Mouse (Mus musculus) hindbrain, embryonic 11.5 days (tissue): ENCODE data around the gene Prr13. TPM values are rescaled to one million over a fixed set of nuclear protein-coding genes. Genes with fewer than 3 reads are reported as not detected.

ENCODE experiments used
- ATAC-seq: fragments of 200-750 bp; cut with Nextera tagmentation; 2 replicates; pipeline ENCODE4 v1.8.0; 2017; ENCODE audit warnings: mild to moderate bottlenecking, moderate TSS enrichment, moderate library complexity; ENCODE audit not compliant: low FRiP score
- DNase-seq: peaks from one replicate; pipeline ENCODE4 v3.0.0-alpha.2; 2015; ENCODE audit warnings: low spot score
- H3K27ac ChIP-seq: fragments of 300-500 bp; sonication (generic); 2 replicates; pipeline ENCODE4 v1.5.1; 2014; ENCODE audit warnings: mild to moderate bottlenecking, low read depth, low read length
- H3K27me3 ChIP-seq: fragments of 300-500 bp; sonication (generic); 2 replicates; pipeline ENCODE4 v1.6.1; 2014; ENCODE audit warnings: mild to moderate bottlenecking, low read length, moderate library complexity, mixed read lengths; ENCODE audit not compliant: control insufficient read depth, insufficient read depth
- H3K36me3 ChIP-seq: fragments of 300-500 bp; sonication (generic); 2 replicates; pipeline ENCODE4 v1.6.1; 2014; ENCODE audit warnings: mild to moderate bottlenecking, low read length, moderate library complexity, mixed read lengths; ENCODE audit not compliant: control insufficient read depth, insufficient read depth
- H3K4me1 ChIP-seq: fragments of 300-500 bp; sonication (generic); replicated peaks from 2 replicates; pipeline ENCODE4 v1.6.1; 2014; ENCODE audit warnings: low read length, mixed read lengths; ENCODE audit not compliant: control insufficient read depth, insufficient read depth
- H3K4me2 ChIP-seq: fragments of 300-500 bp; sonication (generic); replicated peaks from 2 replicates; pipeline ENCODE4 v1.6.1; 2014; ENCODE audit warnings: mild to moderate bottlenecking, low read depth, low read length
- H3K4me3 ChIP-seq: fragments of 300-500 bp; sonication (generic); 2 replicates; pipeline ENCODE4 v1.5.1; 2014; ENCODE audit warnings: low read depth, low read length
- H3K9ac ChIP-seq: fragments of 300-500 bp; sonication (generic); 2 replicates; pipeline ENCODE4 v1.6.1; 2014; ENCODE audit warnings: low read depth, low read length
- H3K9me3 ChIP-seq: fragments of 300-500 bp; sonication (generic); 2 replicates; pipeline ENCODE4 v1.6.1; 2016; ENCODE audit warnings: low read length; ENCODE audit not compliant: control insufficient read depth
- WGBS: fragments of 180-500 bp; shearing (Covaris S2); extraction: QIAGEN DNeasy Blood & Tissue Kit; methylation state at CpG from one replicate; pipeline ENCODE4 v1.1.7; 2014; 5-methylcytosine and 5-hydroxymethylcytosine counted together
- polyA plus RNA-seq: library from polyadenylated mRNA; unstranded; fragments of >200 nt; fragmentation: Nextera tagmentation; extraction: Ambion mirVana; gene quantifications from 2 replicates; pipeline ENCODE4 v1.2.1, GENCODE M21; 2014

The Prr13 gene
- polyA plus RNA-seq, result 108 and 118 TPM in 2 replicates

DNA sequence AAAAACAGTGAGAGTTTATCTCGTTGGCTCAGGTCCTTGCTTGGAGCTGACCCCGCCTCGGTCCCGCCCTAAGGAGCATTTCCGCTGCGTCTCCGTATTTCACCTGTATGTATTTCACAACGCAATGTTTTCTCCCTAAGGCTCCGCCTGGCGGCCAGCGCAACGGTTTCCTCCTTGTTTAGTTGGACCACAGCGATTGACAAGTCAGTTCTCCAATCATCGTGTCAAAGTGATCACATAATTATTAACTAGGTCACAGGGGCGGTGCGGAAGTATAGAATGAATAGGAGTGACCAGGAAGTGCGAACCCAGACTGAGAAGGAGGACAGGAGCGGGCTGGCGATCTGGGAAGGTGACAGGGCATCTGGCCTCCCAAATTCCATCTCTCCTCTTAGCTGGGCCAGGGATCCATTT is at the start of gene Prr13:
Gene Prr13, plus strand, starts transcription at position 125 of the 414 bp plus-strand sequence.
- Histone ChIP-seq H3K36me3 (no peaks in the 10 kb centered on the region), H3K4me1 (no peaks in the 10 kb centered on the region), H3K9ac (peak within 1 kb of the TSS; percentile 61), H3K27ac (no peak within 1 kb of the TSS), H3K4me2 (peak within 1 kb of the TSS; percentile 45), H3K9me3 (no peaks in the 10 kb centered on the region), H3K4me3 (peak within 1 kb of the TSS; percentile 40), H3K27me3 (no peaks in the 10 kb centered on the region)
- WGBS, result under 1% methylated on average over 19 of the region's 19 CpGs
- peak; percentile 75 for ATAC-seq
- peak; percentile 88 for DNase-seq

DNA sequence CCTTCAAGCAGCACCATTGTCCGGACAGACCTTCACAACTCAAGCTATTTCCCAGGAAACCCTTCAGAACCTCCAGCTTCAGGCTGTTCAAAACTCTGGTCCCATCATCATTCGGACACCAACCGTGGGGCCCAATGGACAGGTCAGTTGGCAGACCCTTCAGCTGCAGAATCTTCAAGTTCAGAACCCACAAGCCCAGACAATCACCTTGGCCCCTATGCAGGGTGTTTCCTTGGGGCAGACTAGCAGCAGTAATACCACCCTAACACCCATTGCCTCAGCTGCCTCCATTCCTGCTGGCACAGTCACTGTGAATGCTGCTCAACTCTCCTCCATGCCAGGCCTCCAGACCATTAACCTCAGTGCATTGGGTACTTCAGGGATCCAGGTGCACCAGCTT is 49.5 kb upstream of the Prr13 start:
- H3K36me3 ChIP-seq, result peaks cover 27% of the 10 kb centered on the region
- WGBS, result 93% methylated on average over 3 of the region's 3 CpGs
- 0 out of 2 replicates have a peak, but pooled peaks cover 2% of the 10 kb centered on the region for H3K4me1 ChIP-seq
- ATAC-seq, result no peak
- peak overlapping the region; percentile 11; the same call in 1 of the 2 replicates for H3K4me2 ChIP-seq
- H3K27ac ChIP-seq, result no peak overlapping the region
- no peaks in the 10 kb centered on the region for H3K27me3 ChIP-seq
- DNase-seq, result no peak
- H3K4me3 ChIP-seq, result no peak overlapping the region
- no peak overlapping the region for H3K9ac ChIP-seq
- no peaks in the 10 kb centered on the region for H3K9me3 ChIP-seq

DNA sequence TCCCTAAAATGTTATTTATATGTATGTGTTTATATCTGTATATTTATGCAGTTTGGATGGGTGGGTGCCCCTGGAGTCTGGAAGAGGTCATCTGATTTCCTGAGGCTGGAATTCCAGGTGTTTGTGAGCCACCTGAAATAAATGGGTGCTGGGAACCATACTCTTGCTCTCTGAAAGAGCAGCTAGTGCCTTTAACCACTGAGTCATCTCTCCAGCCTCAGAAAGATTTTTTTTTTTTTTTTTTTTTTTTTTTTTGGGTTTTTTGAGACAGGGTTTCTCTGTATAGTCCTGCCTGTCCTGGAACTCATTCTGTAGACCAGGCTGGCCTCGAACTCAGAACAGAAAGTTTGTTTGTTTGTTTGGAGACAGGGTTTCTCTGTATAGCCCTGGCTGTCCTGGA is 47.8 kb upstream of the Prr13 start:
- Histone ChIP-seq H3K4me2 (no peak overlapping the region), H3K4me3 (no peak overlapping the region), H3K27me3 (no peaks in the 10 kb centered on the region), H3K36me3 (peaks cover 27% of the 10 kb centered on the region), H3K9ac (no peak overlapping the region), H3K4me1 (0 out of 2 replicates have a peak, but pooled peaks cover 2% of the 10 kb centered on the region), H3K27ac (no peak overlapping the region), H3K9me3 (no peaks in the 10 kb centered on the region)
- WGBS, result 95% methylated on average over 1 of the region's 1 CpGs
- DNase-seq, result no peak
- no peak for ATAC-seq

DNA sequence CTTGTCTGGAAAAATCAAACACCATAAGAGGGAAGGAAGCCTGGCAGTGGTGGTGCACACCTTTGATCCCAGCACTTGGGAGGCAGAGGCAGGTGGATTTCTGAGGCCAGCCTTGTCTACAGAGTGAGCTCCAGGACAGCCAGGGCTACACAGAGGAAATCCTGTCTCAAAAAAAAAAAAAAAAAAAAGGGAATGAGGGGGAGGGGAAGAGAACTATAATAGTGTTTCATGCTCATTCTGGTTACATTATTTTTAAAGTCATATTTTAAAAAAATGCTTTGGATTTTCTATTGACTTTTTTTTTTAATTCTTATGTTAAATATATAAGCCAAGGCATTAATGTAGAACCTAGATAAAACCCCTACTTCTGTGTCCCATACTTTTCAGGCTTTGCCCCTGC is 45.1 kb upstream of the Prr13 start:
- Histone ChIP-seq H3K9me3 (no peaks in the 10 kb centered on the region), H3K4me1 (no peaks in the 10 kb centered on the region), H3K9ac (no peak overlapping the region), H3K4me2 (no peak overlapping the region), H3K27ac (no peak overlapping the region), H3K4me3 (no peak overlapping the region), H3K27me3 (no peaks in the 10 kb centered on the region), H3K36me3 (peaks cover 23% of the 10 kb centered on the region)
- DNase-seq, result no peak
- ATAC-seq, result no peak

DNA sequence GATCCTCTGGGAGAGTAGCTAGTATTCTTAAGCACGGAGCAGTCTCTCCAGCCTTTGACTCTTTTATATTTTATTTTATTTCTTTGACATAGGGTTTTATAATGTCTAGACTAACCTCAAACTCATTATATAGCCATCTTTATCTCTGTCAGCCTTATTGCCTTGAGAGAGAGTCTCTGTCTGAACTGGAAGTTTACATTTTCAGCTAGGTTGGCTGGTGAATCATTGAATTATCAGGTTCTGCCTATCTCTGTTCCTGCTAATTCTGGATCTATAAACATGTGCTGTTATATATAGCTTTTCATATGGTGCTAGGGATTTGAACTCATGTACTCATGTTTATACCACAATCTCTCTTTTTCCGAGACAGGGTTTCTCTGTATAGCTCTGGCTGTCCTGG is 41.3 kb upstream of the Prr13 start:
- H3K9me3 ChIP-seq, result no peaks in the 10 kb centered on the region
- no peaks in the 10 kb centered on the region for H3K27me3 ChIP-seq
- ATAC-seq, result no peak
- no peak for DNase-seq
- no peak overlapping the region for H3K4me2 ChIP-seq
- H3K4me1 ChIP-seq, result no peaks in the 10 kb centered on the region
- H3K9ac ChIP-seq, result no peak overlapping the region
- H3K4me3 ChIP-seq, result no peak overlapping the region
- H3K36me3 ChIP-seq, result 0 out of 2 replicates have a peak, but pooled peaks cover 2% of the 10 kb centered on the region
- no peak overlapping the region for H3K27ac ChIP-seq
- WGBS, result 91% methylated on average over 2 of the region's 2 CpGs

DNA sequence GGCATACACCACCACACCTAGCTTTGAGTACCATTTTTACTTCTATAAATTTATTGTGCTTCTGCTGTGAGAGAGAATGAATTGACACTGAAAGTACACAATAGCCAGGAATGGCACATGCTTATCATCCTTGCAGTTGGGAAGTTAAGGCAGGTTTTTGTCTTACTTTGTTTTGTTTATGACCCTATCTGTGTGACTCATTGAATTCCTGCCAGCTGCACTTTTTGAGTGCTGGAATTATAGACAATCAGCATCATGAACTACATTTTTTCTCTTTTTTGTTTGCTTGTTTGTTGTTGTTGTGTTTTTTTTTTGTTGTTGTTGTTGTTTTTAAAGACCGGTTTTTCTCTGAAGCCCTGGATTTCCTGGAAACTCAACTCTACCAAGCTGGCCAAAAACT is 37.8 kb upstream of the Prr13 start:
- Histone ChIP-seq H3K4me2 (no peak overlapping the region), H3K36me3 (no peaks in the 10 kb centered on the region), H3K9ac (no peak overlapping the region), H3K4me1 (no peaks in the 10 kb centered on the region), H3K4me3 (no peak overlapping the region), H3K9me3 (no peaks in the 10 kb centered on the region), H3K27me3 (no peaks in the 10 kb centered on the region), H3K27ac (no peak overlapping the region)
- 72% methylated on average over 1 of the region's 1 CpGs for WGBS
- DNase-seq, result no peak
- no peak for ATAC-seq

DNA sequence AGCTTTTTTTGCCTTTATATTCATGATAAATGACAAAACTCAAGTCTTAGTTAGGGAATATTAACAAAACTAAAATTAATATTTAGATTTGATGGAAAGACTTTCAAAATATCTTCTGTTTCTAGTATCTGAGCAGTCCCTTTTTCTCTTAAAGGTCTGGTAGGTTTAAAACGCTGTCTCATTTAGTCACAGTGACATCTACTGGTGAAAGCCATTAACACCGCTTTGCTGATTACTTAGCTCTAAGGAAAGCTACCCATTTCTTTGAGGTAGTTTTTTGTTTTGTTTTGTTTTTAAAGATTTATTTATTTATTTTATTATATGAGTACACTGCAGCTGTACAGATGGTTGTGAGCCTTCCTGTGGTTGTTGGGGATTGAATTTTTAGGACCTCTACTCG is 37.4 kb upstream of the Prr13 start:
- no peaks in the 10 kb centered on the region for H3K4me1 ChIP-seq
- no peaks in the 10 kb centered on the region for H3K27me3 ChIP-seq
- 64% methylated on average over 3 of the region's 3 CpGs for WGBS
- no peak overlapping the region for H3K9ac ChIP-seq
- no peaks in the 10 kb centered on the region for H3K9me3 ChIP-seq
- DNase-seq (peak; percentile 69), ATAC-seq (no peak)
- no peaks in the 10 kb centered on the region for H3K36me3 ChIP-seq
- no peak overlapping the region for H3K4me2 ChIP-seq
- no peak overlapping the region for H3K27ac ChIP-seq
- no peak overlapping the region for H3K4me3 ChIP-seq

DNA sequence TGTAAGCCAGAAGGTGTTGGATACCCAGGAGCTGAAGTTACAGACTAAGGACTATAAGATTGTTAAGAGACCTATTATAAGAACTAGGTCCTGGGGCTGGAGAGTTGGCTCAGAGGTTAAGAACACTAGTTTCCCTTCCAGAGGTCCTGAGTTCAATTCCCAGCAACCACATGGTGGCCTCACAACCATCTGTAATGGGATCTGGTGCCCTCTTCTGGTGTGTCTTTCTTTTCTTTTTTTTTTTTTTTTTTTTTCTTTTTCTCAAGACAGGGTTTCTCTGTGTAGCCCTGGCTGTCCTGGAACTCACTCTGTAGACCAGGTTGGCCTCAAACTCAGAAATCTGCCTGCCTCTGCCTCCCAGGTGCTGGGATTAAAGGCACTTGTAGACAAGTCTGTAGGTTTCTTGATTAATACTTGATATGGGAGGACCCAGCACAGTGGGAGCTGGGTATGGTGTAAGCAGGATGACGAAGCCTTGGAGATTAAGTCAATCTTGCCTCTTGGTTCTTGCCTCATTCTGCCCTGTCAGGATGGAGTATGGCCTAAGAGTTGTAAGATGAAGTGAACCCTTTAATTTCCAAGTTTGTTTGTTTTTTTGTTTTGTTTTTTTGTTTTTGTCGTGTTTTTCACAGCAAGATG is 35.1 kb upstream of the Prr13 start:
- H3K4me1 ChIP-seq, result no peaks in the 10 kb centered on the region
- H3K9ac ChIP-seq, result no peak overlapping the region
- no peak overlapping the region for H3K4me2 ChIP-seq
- no peaks in the 10 kb centered on the region for H3K27me3 ChIP-seq
- DNase-seq (no peak), ATAC-seq (no peak)
- no peak overlapping the region for H3K27ac ChIP-seq
- H3K4me3 ChIP-seq, result no peak overlapping the region
- no peaks in the 10 kb centered on the region for H3K9me3 ChIP-seq
- H3K36me3 ChIP-seq, result peaks cover 5% of the 10 kb centered on the region
- WGBS, result 97% methylated on average over 2 of the region's 2 CpGs

DNA sequence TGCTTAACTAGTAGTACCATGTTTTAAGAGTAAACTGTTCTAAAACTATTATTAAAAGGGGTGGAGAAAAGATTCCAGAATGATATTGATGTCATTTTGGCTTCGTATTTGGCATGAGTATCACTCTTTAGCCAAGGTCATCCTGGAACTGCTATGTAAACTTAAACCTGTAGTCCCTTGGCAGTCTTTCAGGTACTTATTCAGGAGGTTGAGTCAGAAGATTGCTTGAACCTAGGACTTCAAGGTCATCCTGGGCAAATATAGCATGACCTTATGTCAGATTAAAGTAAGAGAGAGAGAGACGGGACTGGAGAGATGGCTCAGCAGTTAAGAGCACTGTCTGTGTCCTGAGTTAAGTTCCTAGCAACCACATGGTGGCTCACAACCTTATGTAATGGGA is 34.2 kb upstream of the Prr13 start:
- ATAC-seq, result no peak
- H3K27me3 ChIP-seq, result no peaks in the 10 kb centered on the region
- H3K27ac ChIP-seq, result no peak overlapping the region
- 97% methylated on average over 2 of the region's 2 CpGs for WGBS
- H3K36me3 ChIP-seq, result peaks cover 5% of the 10 kb centered on the region
- H3K4me1 ChIP-seq, result no peaks in the 10 kb centered on the region
- no peak overlapping the region for H3K9ac ChIP-seq
- no peak overlapping the region for H3K4me3 ChIP-seq
- no peak for DNase-seq
- no peak overlapping the region for H3K4me2 ChIP-seq
- H3K9me3 ChIP-seq, result no peaks in the 10 kb centered on the region
